Mouse (Mus musculus) common myeloid progenitor, adult 5-6 weeks (primary cell): ENCODE data around the gene Lrmda. TPM values are rescaled to one million over a fixed set of nuclear protein-coding genes. Genes with fewer than 3 reads are reported as not detected.

ENCODE experiments used
- ATAC-seq: replicated peaks from 2 replicates; pipeline ENCODE4 v1.8.0; 2016; ENCODE audit warnings: low read depth, mild to moderate bottlenecking, moderate TSS enrichment, inconsistent platforms; ENCODE audit not compliant: poor library complexity, severe bottlenecking
- total RNA-seq: library from RNA; stranded (forward); fragments of 200-1000, 187-1606 nt; gene quantifications from 2 replicates; pipeline ENCODE4 v1.2.3, GENCODE M21; 2017

Gene Lrmda
- total RNA-seq, 1 experiment from 2014 or later, result 13.2 TPM

GRCm38 (mm10) chr14:22146508-22147044 lies 127.1 kb downstream of the Lrmda start:
- no peak for ATAC-seq

DNA sequence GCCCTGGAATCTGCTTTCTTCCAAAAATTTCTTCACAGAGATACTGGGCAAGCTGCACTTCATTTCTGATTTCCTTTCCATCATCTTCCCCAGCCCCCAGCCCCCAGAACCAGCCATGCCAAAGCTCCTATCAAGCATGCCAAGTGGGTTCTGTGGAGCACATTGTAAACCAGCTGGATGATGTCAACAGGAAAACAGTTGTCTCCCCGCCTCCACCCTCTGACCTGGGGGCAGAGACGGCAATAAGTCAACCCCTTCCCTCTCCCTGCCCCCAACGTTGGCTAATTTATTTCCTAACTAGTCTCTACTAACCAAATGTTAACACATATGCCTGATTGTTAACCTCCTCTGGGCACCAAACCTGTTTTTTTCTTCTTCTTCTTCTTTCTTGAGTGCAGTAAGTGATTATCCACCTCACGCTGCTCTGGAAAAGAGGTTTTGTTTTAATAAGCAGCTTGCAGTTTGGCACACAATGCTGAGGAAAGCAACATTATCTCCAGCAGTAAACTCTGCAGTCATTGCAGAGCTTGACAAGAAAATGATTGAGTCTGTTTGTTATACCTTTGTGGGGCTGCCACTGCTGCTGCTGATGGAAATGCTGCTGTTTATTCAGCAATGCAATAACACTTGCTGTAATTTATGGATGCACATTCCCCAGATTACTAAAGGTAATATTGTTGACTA lies 128.0 kb downstream of the Lrmda start:
- no peak for ATAC-seq

GRCm38 (mm10) chr14:22152701-22153100 lies 133.2 kb downstream of the Lrmda start:
- ATAC-seq, result no peak

- no peak for ATAC-seq
These were observed 134.6 kb downstream of the Lrmda start for GRCm38 (mm10) chr14:22154096-22154495.

DNA sequence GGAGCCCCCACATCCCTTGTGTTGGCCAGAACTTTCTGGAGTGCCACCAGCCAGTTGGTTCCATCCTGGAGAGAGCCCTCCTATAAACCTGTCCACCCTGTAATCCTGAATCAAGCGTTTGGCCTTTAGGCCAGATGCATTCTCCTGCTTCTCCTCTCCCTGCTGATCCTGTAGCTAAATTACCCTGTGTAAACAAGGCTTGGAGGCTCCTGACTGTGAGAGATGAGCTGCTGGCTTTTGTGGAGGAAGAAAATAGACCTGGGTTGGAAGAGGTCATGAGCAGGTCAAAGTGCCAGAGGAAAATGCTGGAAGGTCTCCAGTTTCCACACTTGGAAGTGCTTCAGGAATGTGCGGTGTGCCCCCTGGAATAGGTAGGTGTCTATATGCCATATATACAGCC lies 135.5 kb downstream of the Lrmda start:
- no peak for ATAC-seq

DNA sequence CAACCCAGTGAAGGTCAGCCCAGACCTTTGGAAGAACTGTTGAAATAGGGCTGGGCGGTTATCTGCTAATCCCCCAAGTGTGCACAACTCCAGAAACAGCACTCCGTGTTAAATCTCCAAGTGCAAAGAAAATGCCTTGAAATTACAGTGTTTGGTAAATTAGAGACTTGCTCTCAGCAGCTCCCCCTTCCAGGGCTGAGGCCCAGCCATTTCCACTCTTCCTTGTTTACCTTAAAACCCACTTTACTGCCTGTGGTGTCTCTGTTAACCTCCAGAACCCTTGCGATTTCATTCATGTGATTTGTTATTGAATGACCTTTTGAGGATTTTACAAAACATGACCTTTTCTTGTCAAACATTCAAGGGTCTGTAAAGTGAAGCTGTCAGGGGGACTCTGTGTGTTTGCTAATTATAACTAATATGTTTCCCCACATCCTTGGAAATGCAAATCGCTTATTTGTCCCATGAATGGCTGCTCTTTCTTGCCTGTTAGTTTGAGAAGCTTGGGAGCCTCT lies 136.1 kb downstream of the Lrmda start:
- no peak for ATAC-seq

DNA sequence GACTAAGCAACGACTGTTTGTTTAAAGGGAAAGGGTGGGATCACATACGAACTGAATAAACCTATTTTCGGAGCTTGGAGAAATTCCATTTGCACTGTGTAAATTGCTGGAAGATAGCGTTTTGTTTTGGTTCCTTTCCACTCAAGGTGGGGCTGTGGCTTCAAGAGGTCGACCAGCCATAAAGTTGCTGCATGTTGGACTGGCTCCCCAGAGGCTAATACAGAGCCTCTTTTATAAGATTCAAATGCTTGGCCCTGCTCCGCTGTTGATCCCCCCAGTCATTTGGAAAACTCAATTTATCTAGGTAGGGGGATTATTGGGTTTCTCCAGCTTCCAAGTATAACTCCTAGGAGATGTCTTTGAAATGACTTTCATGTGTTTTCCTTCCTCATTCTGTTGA lies 137.5 kb downstream of the Lrmda start:
- ATAC-seq, result no peak

DNA sequence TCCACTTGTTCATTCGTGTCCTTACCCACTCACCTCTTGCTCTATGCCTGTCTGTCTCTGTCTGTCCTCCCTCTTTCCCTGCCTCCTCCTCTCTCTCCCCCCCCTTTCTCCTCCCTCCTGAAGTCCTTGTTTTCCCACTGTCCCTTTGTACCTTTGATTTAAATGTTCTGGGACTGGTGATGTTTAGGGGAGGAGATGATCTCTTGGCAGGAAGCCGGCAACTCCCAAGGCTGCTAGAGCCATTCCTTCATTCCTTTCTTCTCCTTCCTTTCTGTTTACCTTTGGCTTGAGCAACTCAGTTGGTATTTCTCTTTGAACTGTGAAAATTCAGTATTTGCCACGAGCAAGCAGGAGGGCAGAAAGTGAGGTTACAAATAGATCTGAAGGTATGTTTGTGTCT lies 141.9 kb downstream of the Lrmda start:
- no peak for ATAC-seq

GRCm38 (mm10) chr14:22167285-22167684 lies 147.8 kb downstream of the Lrmda start:
- ATAC-seq, result no peak

DNA sequence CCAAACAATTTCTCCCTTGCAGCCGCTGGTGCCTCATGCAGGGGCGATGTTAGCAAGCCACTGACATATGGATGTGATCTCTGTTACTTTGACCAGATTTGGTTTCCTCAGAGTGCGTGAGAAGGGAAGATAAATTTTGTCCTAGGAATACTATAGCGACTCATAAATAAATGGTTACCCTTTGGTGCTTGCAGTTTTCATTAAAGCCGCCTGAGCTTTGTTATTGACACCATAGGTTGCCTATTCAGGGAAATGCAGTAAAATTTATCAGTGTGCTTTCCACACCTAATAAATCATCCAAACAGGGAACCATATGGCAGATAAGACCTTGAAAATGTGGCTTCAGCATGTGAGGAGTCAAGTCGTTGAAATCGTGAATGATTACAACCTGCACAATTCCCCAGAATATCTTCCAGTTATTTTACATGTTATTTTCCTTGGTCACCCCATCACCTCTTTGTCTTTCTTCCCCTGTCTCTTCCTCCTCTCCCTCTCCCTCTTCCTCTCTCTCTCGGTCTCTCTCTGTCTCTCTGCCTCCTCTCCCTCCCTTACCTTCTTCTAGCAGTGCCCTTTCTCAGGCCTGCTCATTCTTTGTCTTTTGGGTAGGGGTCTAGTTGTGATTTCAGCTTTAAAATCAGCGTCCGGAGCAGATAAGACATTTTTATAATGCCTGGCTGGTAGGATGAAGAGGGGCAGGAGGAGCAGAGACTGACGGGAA lies 148.7 kb downstream of the Lrmda start:
- ATAC-seq, result no peak

DNA sequence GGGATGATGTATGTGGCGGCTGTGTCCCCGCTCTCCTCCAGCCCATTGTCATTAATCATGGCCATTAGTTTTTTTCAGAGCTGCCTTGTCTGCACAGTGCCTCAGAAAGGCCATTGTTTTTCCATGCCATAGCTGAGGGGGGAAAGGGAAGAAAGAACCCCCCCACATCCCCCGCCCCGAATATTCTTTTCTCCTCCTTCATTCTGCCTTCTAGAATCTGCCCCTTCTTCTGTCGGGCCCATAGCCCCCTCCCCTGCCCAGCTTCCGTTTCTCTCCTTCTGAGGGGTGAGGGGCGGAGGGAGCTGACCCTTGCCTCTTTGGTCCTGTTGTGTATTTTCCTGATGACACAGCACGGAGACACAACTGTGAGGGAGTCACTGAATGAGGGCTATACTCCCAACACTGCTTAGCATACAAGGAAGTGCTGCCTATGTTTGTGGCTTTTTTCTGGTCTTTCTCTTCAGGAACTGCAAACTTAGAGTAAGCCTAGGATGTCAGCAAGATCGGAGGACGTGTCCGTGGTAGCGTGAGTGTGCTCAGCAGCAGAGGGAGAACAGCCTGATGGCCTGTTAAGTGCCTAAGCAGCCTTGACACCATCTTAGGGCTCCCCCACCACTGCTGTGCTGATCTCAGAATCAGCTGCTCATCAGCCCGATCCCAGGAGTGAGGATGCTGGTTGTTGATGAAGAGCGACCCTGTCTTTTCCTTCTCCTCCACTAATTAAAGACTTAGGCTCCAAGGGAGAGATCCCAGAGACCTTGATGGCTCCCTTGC lies 149.5 kb downstream of the Lrmda start:
- no peak for ATAC-seq

- ATAC-seq, result no peak
These were observed 155.2 kb downstream of the Lrmda start for GRCm38 (mm10) chr14:22174757-22175156.

DNA sequence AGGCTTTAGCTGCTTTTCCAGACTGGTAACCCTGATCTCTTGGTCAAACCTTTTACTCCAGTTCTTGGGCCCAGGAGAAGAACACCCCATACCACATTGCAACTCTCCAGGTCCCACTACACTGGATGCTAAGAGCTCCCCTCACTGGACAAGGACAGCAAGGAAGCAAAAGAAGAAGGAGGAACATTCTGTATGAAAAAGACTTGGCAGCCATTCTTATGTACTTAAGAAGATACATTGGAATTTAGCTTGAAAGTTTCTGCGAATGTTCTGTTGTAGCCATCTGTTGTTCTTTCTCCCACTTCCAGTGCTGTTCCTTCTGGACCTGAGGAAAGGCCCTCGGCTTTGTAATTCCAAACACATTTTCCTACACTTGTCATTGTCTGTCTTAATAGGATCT lies 160.2 kb downstream of the Lrmda start:
- no peak for ATAC-seq

- no peak for ATAC-seq
These were observed 162.0 kb downstream of the Lrmda start for GRCm38 (mm10) chr14:22181508-22181907.

- ATAC-seq, result peak; percentile 97
These were observed 163.7 kb downstream of the Lrmda start for GRCm38 (mm10) chr14:22183195-22183594.

- ATAC-seq, result no peak
These were observed 165.9 kb downstream of the Lrmda start for GRCm38 (mm10) chr14:22185452-22185851.

- no peak for ATAC-seq
These were observed 170.6 kb downstream of the Lrmda start for GRCm38 (mm10) chr14:22190111-22190510.

- ATAC-seq, result no peak
These were observed 172.7 kb downstream of the Lrmda start for GRCm38 (mm10) chr14:22192185-22192584.

GRCm38 (mm10) chr14:22198021-22198420 lies 178.5 kb downstream of the Lrmda start:
- no peak for ATAC-seq

DNA sequence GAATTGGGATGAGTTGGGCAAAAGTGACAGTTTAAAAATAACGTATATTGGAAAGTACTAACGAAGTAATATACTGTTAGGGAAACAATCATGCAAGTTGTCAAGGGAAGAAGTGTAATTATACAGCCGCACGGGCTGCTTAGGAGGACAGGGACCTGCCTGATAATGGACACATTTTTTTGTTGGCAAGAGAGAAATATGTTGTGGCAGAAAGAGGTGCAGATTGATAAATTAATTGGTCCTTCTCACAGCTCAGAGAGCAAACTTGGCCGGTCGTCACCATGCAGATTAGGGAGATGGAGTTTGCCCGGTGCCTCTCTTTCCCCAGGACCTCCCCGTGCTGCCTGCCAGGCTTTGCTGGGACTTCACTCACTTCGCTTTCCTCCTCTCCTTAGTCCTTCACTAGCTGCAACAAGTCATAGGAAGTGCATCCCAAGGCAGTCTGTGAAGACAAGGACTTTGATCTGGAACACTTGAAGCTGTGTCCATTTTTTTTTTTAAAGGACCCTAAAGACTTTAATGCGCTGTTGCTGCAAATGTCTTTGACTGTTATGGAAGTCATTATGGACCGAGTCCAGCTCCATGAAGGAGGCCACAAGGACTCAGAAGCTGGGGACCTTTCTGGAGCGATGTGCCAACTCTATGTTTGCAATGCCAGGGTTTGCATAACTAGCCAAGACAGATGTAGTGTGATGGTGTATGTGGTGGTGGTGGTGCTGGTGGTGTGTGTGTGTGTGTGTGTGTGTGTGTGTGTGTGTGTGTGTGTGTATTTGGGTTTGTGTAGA lies 179.3 kb downstream of the Lrmda start:
- no peak for ATAC-seq
